Mouse (Mus musculus) kidney, postnatal 0 days (tissue): ENCODE results near the gene Lmo7. TPM values are rescaled to one million over a fixed set of nuclear protein-coding genes. Genes with fewer than 3 reads are reported as not detected.

Experiments used
- ATAC-seq: fragments of 200-750 bp; cut with Nextera tagmentation; replicated peaks from 2 replicates; pipeline ENCODE4 v1.8.0; 2017; ENCODE audit warnings: low read depth, moderate number of reproducible peaks, moderate TSS enrichment, moderate library complexity; ENCODE audit not compliant: low FRiP score
- DNase-seq: peaks from one replicate; pipeline ENCODE4 v3.0.0-alpha.2; 2016; ENCODE audit warnings: low spot score
- H3K27ac ChIP-seq: fragments of 300-500 bp; sonication (generic); 2 replicates; pipeline ENCODE4 v1.5.1; 2014; ENCODE audit warnings: mild to moderate bottlenecking
- H3K27me3 ChIP-seq: fragments of 300-500 bp; sonication (generic); 2 replicates; pipeline ENCODE4 v1.6.1; 2014; ENCODE audit warnings: low read length, mixed read lengths; ENCODE audit not compliant: insufficient read depth
- H3K36me3 ChIP-seq: fragments of 300-500 bp; sonication (generic); 2 replicates; pipeline ENCODE4 v1.6.1; 2014; ENCODE audit warnings: low read length, mixed read lengths; ENCODE audit not compliant: insufficient read depth
- H3K4me1 ChIP-seq: fragments of 300-500 bp; sonication (generic); replicated peaks from 2 replicates; pipeline ENCODE4 v1.6.1; 2014; ENCODE audit warnings: antibody characterized with exemption, low read length, mixed read lengths; ENCODE audit not compliant: insufficient read depth
- H3K4me2 ChIP-seq: fragments of 300-500 bp; sonication (generic); 2 replicates; pipeline ENCODE4 v1.6.1; 2014; ENCODE audit warnings: mild to moderate bottlenecking, low read length, moderate library complexity, mixed read lengths
- H3K4me3 ChIP-seq: fragments of 300-500 bp; sonication (generic); replicated peaks from 2 replicates; pipeline ENCODE4 v1.5.1; 2014; ENCODE audit warnings: low read depth, low read length
- H3K9ac ChIP-seq: fragments of 300-500 bp; sonication (generic); 2 replicates; pipeline ENCODE4 v1.6.1; 2014; ENCODE audit warnings: low read depth, low read length
- H3K9me3 ChIP-seq: fragments of 300-500 bp; sonication (generic); replicated peaks from 2 replicates; pipeline ENCODE4 v1.6.1; 2016; ENCODE audit warnings: low read length, inconsistent platforms, mixed read lengths
- CTCF ChIP-seq: IDR thresholded peaks from 2 replicates; pipeline ENCODE4 v1.5.1; 2016; ENCODE audit warnings: antibody characterized with exemption, low read depth, mild to moderate bottlenecking, moderate library complexity
- WGBS: fragments of 180-500 bp; shearing (Covaris S2); extraction: QIAGEN DNeasy Blood & Tissue Kit; methylation state at CpG from one replicate; pipeline ENCODE4 v1.1.7; 2014; 5-methylcytosine and 5-hydroxymethylcytosine counted together
- polyA plus RNA-seq: library from polyadenylated mRNA; unstranded; fragments of >200 nt; fragmentation: Nextera tagmentation; extraction: Ambion mirVana; gene quantifications from 2 replicates; pipeline ENCODE4 v1.2.1, GENCODE M21; 2015

Lmo7 gene
- polyA plus RNA-seq, 1 experiment from 2014 or later, result 14.2 TPM

- Histone ChIP-seq H3K9ac (no peak overlapping the region), H3K36me3 (no peaks in the 10 kb centered on the region), H3K9me3 (no peaks in the 10 kb centered on the region), H3K4me2 (no peak overlapping the region), H3K4me1 (no peaks in the 10 kb centered on the region), H3K27ac (no peak overlapping the region), H3K4me3 (no peak overlapping the region), H3K27me3 (no peaks in the 10 kb centered on the region)
- DNase-seq (no peak), ATAC-seq (no peak)
- TF ChIP-seq CTCF, result no peak
- WGBS, result 94% methylated on average over 3 of the region's 3 CpGs
These were observed 54.7 kb downstream of the Lmo7 start for GRCm38 (mm10) chr14:101784315-101784945.

DNA sequence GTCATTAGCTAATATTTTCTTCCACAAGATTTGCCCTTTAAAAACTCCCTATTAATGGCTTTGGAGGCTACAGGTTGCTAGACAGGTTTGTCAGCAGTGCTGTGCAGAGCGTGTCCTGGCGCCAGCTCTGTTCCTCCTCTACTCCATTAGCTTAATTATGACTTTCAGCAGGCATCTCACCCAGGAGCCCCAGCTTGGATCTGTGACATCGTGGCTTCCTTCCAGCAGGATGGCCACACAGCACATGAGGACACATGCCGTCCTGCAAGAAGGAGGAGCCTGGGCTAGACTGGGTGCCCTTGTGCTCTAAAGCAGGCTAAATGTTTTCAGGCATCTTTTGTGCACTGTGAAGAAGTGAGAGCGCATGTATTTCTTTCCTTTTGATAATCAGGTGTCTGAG is 58.1 kb downstream of the Lmo7 start:
- no peaks in the 10 kb centered on the region for H3K27me3 ChIP-seq
- no peak overlapping the region for H3K4me2 ChIP-seq
- H3K4me1 ChIP-seq, result no peaks in the 10 kb centered on the region
- no peak overlapping the region for H3K27ac ChIP-seq
- no peaks in the 10 kb centered on the region for H3K36me3 ChIP-seq
- TF ChIP-seq CTCF, result no peak
- DNase-seq (no peak), ATAC-seq (no peak; the same call in 1 of the 2 replicates)
- H3K9ac ChIP-seq, result no peak overlapping the region
- no peaks in the 10 kb centered on the region for H3K9me3 ChIP-seq
- WGBS, result 56% methylated on average over 5 of the region's 5 CpGs
- no peak overlapping the region for H3K4me3 ChIP-seq

DNA sequence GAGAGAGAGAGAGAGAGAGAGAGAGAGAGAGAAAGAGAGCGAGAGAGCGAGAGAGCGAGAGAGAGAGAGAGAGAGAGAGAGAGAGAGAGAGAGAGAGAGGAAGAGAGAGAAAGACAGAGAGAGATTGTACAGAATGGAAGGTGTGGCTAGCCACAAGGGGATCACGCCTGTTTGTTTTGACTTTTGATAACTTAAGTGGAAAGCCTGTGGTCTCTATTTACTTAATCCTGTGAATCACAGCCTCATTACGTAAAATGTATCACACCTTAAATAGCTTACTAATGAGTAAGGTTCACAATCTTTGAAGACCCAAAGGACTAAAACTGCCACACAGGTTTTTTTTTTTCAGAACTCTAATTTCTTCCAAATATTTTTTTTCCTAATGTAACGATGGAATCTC is 58.7 kb downstream of the Lmo7 start:
- DNase-seq (no peak), ATAC-seq (no peak)

GRCm38 (mm10) chr14:101794553-101795177 is 64.9 kb downstream of the Lmo7 start:
- H3K27me3 ChIP-seq, result no peaks in the 10 kb centered on the region
- no peaks in the 10 kb centered on the region for H3K36me3 ChIP-seq
- TF ChIP-seq CTCF, result no peak
- no peak for ATAC-seq
- H3K4me2 ChIP-seq, result no peak overlapping the region
- peak; percentile 64 for DNase-seq
- no peak overlapping the region for H3K4me3 ChIP-seq
- no peaks in the 10 kb centered on the region; the same call in 1 of the 2 replicates for H3K4me1 ChIP-seq
- 83% methylated on average over 10 of the region's 10 CpGs for WGBS
- peak overlapping the region; percentile 42; the same call in 1 of the 2 replicates for H3K27ac ChIP-seq
- H3K9me3 ChIP-seq, result no peaks in the 10 kb centered on the region
- H3K9ac ChIP-seq, result no peak overlapping the region

More for the DNA sequence above, 58.7 kb downstream of the Lmo7 start:
- Histone ChIP-seq H3K27ac (no peak overlapping the region), H3K27me3 (no peaks in the 10 kb centered on the region), H3K4me2 (no peak overlapping the region), H3K9me3 (no peaks in the 10 kb centered on the region), H3K36me3 (no peaks in the 10 kb centered on the region), H3K4me3 (no peak overlapping the region), H3K4me1 (no peaks in the 10 kb centered on the region), H3K9ac (no peak overlapping the region)
- 77% methylated on average over 4 of the region's 6 CpGs for WGBS
- TF ChIP-seq CTCF, result no peak

- 72% methylated on average over 5 of the region's 5 CpGs for WGBS
- Histone ChIP-seq H3K27ac (no peak overlapping the region), H3K9ac (no peak overlapping the region), H3K27me3 (no peaks in the 10 kb centered on the region), H3K36me3 (no peaks in the 10 kb centered on the region), H3K4me3 (no peak overlapping the region), H3K9me3 (no peaks in the 10 kb centered on the region), H3K4me2 (no peak overlapping the region), H3K4me1 (no peaks in the 10 kb centered on the region; the same call in 1 of the 2 replicates)
- ATAC-seq (no peak), DNase-seq (no peak)
- TF ChIP-seq CTCF, result no peak
These were observed 68.3 kb downstream of the Lmo7 start for GRCm38 (mm10) chr14:101797930-101798500.

- Histone ChIP-seq H3K9me3 (no peaks in the 10 kb centered on the region), H3K9ac (no peak overlapping the region), H3K4me1 (no peaks in the 10 kb centered on the region; the same call in 1 of the 2 replicates), H3K4me3 (no peak overlapping the region), H3K27me3 (no peaks in the 10 kb centered on the region), H3K36me3 (no peaks in the 10 kb centered on the region), H3K27ac (no peak overlapping the region), H3K4me2 (no peak overlapping the region)
- WGBS, result 89% methylated on average over 2 of the region's 2 CpGs
- DNase-seq (no peak), ATAC-seq (no peak)
- no peak for TF ChIP-seq CTCF
These were observed 69.0 kb downstream of the Lmo7 start for GRCm38 (mm10) chr14:101798766-101799165.
